Mouse (Mus musculus): ENCODE measurements at regions not wholly inside any gene's neighbourhood (a gene's known extent, or its start where the extent isn't known, plus 50 kb on each side); places are given as distances from the start of the nearest gene placed in this dataset.

DNA sequence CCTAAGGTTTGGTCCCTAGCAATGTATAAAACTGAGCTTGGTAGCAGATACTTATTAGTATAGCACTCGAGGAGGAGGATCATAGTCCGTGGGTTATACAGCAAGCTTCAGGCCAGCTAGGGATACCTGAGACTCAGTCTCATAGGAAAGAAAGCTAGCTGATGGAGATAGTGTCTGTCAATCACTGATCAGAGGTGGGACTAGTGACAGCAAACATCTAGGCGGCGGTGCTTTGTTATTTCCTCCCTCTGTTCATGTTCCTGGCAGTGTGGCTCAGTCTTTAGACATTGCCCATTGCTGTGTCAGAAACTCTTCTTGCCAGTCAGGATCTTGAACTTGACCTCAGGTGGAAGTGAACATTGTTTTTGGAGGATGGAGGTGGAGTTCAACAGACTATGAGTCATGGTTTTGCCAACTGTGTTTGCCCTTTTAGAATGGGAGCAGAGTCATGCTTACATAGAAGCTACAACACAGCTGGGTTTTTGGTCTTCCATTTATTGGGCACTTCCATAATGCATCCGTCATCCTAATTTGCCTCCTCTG, 1315.8 kb upstream of the A1bg start:
- ATAC-seq (ENCODE audit: extremely low read depth, insufficient number of reproducible peaks, low FRiP score, poor library complexity, severe bottlenecking): no peak

DNA sequence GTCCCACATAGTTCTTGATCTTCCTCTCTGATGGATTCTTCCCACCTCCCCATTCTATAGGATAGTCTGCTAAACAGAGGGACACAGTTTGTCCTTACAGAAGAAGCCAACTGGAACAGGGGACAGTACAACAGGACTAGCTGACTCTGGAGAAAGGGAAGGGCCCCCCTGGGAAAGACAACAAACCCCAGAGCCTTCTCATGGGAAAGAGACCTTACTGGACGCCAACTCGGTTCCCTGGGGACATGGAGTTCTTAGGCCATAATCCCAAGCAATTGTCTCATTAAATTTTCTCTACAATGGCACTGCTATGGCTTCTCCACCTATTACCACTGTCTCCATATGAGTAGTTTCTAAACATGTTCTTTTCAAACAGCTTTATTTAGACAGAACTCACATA, 1313.2 kb upstream of the A1bg start:
- no peak for ATAC-seq (ENCODE audit: extremely low read depth, insufficient number of reproducible peaks, low FRiP score, poor library complexity, severe bottlenecking)

DNA sequence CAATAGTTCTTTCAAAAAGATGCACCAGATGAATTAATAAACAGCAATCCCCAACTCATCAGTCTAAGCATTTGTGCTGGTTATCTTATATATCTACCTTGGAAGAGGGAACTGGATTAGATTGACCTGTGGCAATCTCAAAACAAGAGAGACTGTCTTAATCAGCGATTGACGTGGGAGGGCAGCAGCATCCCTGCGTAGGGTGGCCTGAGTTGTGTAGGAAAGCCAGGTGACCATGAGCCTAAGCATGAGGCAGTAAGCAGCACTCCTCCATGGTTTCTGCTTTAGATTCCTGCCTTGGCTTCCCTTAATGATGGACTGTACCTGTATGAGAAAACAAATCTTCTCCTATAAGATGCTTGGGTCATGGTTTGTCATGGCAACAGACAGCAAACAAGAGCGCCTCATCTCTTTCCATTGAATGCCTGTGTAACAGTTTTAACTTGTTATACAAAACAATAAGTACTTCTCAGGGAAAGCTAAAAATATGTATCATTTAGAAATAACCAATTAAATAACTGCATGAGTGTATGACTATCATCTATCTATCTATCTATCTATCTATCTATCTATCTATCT, 1311.5 kb upstream of the A1bg start:
- ATAC-seq (ENCODE audit: extremely low read depth, insufficient number of reproducible peaks, low FRiP score, poor library complexity, severe bottlenecking): no peak

DNA sequence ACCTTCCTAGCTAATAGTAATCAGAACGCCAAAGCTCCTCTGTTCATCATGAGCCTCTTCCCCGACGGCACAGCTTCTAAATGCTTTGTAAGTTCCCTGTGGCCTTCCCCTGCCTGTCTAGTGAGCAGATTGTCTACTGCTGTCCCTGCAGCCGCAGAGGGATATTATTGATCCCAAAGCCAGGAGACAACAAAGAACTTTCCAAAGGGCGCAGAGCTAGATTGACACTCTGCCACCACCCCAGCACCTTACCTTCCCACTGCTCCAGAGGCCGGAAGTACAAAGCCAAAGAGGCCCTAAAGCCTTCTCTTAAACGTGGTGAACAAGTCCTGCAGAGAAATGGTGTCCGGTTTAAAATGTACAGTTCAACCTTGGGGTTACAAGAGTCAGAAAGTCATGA, 1310.3 kb upstream of the A1bg start:
- no peak for ATAC-seq (ENCODE audit: extremely low read depth, insufficient number of reproducible peaks, low FRiP score, poor library complexity, severe bottlenecking)

DNA sequence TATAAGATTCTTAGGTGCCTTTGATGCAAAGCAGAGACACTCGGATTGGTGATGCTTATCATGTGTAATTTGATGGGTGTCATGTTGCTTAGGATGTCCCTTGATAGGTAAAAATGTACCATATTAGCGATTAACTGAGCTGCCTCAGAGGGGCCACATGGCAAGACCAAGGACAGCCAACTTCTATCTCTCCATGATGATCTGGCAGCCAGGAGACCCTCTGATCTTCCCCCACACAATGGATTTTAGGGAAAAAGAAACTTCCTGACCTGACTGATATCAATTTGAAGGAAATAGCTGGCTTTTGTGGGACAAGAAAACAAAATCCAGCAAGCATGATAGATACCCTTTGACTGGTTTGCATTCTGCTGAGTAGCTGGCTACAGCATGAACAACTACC, 1308.9 kb upstream of the A1bg start:
- ATAC-seq (ENCODE audit: extremely low read depth, insufficient number of reproducible peaks, low FRiP score, poor library complexity, severe bottlenecking): no peak

DNA sequence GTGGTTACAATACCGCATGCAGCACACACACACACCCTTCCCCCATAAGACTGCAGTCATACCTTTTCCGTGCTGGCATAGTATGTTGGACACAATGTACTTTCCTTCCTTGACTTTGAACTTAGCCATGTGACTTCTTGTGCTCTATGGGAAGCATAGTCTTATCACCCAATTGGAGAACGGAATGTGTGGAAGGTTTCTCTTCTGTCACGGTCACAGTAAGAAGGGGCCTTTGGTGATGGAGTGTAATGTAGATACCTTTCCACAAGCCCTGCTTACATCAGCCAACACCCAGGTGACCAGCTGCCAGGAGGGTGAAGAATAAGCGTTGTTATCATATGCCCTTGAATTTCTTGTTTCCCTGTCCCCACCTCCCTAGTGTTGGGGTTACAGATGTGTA, 1308.0 kb upstream of the A1bg start:
- no peak for ATAC-seq (ENCODE audit: extremely low read depth, insufficient number of reproducible peaks, low FRiP score, poor library complexity, severe bottlenecking)

DNA sequence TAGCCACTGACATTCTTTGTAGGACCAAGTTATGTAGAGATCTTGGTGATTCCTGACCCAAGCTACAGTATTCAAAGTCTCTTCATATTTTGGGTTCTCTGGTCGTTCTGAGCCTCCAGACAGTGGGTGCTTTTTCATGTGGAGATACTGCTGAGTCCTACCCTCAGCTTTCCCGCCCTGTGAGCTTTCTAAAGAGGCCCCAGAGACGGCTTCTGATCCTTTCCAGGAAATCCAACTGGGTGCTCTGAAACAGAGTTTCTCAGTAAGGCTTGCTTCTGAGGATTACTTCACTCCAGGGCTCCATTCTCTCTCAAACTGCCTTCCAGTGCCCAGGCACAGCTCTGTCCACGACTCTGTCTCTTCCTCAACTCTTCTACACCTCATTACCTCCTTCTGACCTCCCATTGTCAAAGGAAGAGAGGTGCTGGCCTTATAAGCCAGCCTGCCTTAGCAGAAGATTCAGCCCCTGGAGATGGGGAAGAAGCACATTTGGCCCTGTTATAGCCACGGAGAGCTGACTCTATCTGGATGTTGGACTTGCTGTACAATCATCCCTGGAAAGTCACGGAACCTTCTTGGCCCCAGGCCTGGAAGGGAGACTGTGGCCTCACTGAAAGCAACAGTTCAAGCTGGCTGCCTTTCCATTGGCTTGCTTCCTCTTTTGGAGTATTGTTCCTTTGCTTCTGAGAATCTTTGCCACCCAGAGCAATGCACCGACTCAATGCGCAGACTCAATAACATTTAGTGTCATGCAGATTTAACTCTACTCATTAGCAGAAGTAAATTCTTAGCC, 1306.9 kb upstream of the A1bg start:
- no peak for ATAC-seq (ENCODE audit: extremely low read depth, insufficient number of reproducible peaks, low FRiP score, poor library complexity, severe bottlenecking)

DNA sequence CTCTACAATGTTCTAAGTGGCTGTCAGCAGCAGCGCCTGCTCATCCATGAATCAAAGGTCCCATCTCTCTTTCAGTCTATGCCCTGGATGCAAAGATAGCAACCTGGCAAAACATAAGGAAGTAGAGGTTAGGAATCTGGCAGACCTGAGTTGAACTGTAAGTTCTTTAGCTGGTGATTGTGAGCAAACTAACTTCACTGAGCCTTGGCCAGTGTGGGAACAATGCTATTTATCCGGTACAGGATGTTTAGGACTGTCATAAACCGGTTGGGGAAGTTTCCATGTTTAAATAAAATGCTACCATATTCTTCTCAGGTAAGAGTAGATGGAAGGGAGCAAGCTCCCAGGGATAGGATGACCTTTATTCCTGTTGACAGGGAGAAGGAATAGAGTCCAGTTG, 1306.2 kb upstream of the A1bg start:
- ATAC-seq (ENCODE audit: extremely low read depth, insufficient number of reproducible peaks, low FRiP score, poor library complexity, severe bottlenecking): no peak

DNA sequence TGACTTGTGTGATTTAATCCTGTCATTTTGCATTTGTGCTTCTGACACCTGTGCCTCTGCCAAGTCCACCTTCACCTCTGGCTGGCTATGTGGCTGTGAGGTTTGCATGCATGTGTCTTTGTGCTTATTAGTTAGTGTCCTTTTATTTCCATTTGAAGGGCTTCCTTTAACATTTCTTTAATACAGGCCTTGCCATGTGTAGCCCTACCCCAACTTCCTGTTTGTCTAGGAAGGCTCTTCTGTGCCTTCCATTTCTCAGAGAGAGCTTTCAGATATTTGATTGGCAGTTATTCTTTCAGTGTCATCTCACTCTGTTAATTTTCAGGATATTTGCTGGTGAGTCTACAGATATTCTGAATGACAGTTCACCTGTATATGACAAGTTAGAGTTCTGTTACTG, 1302.0 kb upstream of the A1bg start:
- no peak for ATAC-seq (ENCODE audit: extremely low read depth, insufficient number of reproducible peaks, low FRiP score, poor library complexity, severe bottlenecking)

DNA sequence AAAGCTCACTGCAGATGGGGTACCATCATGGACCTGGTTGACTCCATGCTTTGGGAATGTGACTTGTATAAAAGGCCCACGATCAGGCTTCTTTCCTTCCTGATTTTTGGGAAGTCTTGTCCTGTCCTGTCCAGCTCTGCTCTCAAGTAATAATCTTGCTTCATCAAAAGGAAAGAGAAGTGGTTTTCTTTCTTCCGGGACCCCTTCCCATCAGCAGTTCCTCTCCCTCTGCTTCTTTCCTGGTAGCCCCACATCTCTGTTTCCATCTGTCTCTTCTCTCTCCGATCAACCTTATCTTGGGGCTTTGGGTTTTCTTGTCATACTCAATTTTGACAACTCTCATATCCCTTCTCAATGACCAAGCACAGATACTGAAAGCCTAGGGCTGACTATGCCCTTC, 1301.4 kb upstream of the A1bg start:
- no peak for ATAC-seq (ENCODE audit: extremely low read depth, insufficient number of reproducible peaks, low FRiP score, poor library complexity, severe bottlenecking)

DNA sequence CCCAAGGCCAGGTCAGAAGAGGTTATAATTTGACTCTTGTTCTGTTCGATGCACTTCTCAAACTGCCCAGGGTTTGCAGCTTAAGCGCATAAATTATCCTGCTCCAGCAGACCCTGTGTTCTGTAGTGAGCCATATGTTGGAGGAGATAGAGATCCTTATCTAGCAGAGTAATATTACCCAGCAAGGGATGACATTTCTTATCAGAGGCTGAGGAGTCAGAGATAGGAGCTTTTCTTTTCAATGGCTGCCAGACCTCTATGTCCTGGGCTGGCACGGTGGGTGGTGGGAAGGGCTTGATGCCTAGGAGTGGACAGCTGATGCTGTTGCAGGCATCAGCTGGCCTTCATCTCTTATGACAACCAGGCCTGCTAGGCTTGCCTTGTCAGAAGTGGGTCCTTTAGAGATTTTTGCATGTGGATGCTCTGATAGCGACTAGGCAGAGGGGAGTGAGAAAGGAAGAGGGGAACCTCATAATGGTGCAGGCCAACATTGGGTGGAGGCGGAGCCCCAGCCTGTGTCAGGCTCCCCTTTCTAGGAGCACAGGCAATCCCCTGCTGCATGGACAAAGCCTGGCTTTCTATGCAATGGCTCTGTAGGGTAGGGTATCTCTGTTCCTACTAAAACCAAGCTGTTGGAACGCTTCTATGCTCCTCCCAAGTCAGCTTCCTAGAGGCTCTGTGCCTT, 1300.5 kb upstream of the A1bg start:
- no peak for ATAC-seq (ENCODE audit: extremely low read depth, insufficient number of reproducible peaks, low FRiP score, poor library complexity, severe bottlenecking)

DNA sequence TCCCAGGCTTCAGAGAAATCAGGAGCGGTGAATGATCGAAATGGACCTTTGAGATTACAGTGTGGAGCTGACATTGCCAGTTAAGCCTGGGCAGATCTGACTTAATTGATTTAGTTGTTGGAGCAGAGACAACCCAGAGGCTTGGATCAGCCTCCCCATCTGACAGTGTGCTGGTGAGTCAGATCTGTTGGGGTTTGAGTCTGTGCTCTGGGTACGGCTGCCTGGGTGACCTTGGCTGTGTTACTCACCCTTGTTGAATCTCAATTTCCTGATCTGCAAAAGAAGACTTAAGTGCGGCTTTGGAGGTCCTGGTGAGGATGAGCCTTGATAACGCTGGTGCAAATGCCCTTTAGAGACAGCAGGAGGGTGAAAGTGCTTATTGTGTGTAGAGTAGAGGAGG, 1299.9 kb upstream of the A1bg start:
- ATAC-seq (ENCODE audit: extremely low read depth, insufficient number of reproducible peaks, low FRiP score, poor library complexity, severe bottlenecking): no peak

DNA sequence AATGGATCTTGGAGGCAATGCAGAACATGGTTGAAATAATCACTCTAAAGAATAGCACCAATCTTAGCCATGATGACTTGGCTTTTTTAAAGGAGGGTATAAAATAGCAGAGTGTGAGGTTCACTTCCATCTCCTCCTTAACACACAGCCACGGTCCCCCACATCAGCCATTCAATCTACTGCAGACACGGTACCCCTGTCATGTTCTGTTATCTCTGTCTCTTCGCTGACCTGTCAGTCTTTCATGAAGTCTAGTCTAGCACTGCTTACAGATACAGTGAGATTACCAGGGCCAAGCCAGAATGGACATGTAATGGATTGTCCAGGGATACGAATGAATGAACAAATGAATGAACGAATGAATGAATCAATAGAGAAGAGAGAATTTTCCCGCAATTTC, 1299.4 kb upstream of the A1bg start:
- ATAC-seq (ENCODE audit: extremely low read depth, insufficient number of reproducible peaks, low FRiP score, poor library complexity, severe bottlenecking): no peak

DNA sequence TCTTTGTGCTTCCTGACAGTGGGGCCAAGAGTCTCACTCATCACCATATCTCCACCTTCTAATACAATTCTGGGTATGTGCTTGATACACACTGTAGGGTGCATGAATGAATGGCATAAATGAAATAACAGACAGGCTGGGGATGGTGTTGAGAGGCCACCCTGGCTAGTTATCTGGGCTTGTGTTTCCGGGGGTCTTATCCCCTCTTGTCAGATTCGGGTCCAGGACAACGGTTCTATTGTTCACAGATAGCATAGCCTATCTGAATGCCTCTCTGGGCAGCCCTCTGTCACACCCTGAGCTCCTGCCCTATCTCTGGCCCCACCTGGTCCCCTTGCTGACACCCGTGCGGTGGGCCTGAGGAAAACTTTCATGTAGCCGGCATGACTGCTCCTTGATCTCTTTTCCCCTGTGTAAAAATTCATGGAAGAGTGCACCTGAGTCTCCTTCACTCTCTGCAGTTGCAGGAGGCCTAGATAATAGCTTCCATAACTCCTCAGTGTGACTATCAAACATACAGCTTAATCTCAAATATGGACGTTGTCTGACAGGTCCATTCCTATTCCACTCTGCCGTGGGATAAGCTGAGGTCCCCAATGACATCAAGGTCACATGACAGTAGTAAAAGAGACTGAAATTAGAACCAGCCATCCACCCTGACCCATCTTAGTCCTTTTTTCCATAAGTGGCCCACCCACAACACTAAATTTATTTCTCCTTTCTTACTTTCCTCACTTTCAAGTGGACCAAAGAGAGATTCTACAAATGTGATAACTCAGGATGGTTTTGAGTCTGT, 1298.4 kb upstream of the A1bg start:
- ATAC-seq (ENCODE audit: extremely low read depth, insufficient number of reproducible peaks, low FRiP score, poor library complexity, severe bottlenecking): no peak

DNA sequence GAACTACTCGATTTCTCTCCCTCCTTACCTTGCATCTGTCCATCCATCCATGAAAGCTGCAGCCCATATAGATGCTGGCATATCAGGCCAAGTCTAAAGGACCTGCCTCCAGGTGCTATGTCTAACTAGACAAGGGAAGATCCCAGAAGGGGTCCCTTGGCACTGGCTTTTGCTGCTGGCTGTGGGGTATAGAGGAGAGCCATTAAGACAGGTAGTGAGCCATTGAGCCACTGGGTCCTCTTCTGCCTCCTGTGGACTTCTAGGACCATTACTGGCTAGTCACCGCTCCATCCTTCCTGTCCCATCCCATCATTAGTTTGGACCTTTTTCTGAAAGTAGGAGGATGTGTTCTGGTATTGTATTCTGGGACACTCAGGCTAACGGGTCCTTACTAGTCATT, 1297.8 kb upstream of the A1bg start:
- no peak for ATAC-seq (ENCODE audit: extremely low read depth, insufficient number of reproducible peaks, low FRiP score, poor library complexity, severe bottlenecking)

DNA sequence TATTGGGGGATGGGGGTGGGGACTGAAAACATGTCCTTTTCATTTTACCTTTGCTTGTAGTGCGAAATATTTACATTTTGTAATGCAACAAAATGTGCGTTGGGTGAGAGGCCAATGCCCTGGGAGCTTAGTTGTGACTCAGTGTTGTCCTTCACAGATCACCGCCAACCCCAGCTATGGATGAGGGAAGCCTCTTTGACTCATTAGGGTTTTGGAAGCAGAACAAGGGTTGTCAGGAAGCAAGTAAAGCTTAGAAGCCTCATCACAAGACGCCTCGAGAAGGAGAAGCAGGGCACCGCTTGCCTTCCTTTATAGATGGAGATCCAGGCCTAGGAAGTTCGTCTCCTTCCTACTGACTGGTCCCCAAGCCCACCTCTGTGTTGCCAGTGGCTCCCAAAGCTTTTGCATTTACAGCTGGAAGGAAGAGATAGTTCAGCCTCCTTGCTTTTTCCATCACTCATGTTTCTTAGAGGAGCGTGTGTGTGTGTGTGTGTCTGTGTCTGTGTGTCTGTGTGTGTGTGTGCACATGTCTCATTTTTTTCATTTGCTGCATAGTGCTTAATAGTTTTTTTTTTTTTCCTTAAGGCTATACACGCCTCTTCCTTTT, 1297.2 kb upstream of the A1bg start:
- ATAC-seq (ENCODE audit: extremely low read depth, insufficient number of reproducible peaks, low FRiP score, poor library complexity, severe bottlenecking): no peak

DNA sequence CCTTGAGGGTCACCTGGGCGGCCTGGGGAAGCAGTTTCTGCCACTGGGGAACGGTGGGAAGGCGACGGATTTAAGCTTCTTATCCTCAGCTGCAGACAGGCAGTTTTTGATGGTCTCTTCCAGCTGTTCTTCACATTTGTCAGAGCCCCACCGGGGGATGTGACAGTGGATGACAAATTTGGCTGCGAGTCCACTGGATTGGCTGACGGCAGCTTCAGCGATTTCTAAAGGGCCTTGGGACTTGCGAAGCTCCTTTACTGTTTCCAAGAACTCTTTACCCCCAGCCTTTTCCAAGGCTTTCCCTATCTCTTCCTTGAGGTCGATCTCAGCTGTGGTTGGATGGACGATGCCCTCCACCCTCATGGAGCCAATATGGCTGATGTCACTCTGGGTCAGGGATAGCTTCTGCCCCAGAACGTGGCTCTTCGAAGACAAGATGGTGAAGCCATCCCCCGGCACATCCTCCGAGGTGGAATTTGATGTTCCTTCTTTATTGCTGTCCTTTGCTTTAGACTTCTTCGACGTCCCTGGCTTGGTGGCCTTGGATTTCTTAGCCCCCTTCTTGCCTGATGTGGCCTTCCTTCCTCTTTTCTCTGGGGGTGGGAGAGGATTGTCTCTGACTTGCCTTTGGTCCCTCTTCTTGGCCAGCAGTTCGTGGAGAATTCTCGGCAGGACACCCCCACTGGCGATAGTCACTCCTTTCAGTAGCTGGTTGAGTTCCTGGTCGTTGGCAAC, 1295.7 kb upstream of the A1bg start:
- ATAC-seq (ENCODE audit: extremely low read depth, insufficient number of reproducible peaks, low FRiP score, poor library complexity, severe bottlenecking): no peak

DNA sequence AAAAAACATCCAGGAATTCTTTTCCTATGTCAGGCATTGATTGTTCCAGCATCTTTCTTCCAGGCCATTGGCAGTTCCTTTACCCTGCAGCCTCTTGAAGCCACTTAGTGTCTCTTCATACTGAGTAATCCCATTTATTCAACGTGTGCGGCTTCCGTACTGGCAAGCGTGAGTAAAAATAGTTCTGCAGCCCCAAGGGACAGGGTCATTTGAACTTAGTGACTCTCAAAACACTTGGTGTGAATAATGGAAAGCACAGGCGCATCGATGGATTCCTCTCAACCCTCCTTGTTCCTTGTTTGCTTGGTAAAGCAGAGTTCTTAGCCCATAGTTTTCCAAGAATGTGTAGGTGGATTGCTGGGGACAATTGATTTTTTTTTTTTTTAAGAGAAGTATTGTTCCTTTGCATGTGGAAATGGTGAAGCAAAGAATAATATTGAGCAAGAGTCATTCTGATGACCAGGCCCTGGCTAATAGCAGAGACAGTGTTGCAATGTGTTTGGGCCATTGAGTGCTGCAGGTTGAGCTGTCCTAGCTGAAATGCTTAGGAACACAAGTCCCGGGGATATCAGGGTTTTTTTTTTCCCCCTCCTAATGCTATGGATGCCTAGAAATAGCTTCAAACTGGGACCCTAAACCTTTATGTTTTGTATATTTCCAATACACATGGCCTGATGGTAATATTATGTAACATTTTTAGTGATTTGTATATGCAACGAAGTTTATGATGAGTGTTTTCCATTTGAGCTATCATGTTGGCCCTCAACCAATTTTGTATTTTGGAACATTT, 1294.1 kb upstream of the A1bg start:
- ATAC-seq (ENCODE audit: extremely low read depth, insufficient number of reproducible peaks, low FRiP score, poor library complexity, severe bottlenecking): no peak

Data from neutrophil, adult 5-6 weeks (primary cell).